Mouse (Mus musculus) brain, embryonic 14.5 days (tissue): ENCODE results near the gene Avpi1.

ENCODE experiments used
- CTCF ChIP-seq: fragments of 200-500 bp; IDR thresholded peaks from 2 replicates; pipeline ENCODE4 v1.5.1; 2012; ENCODE audit warnings: inconsistent platforms, mild to moderate bottlenecking, moderate library complexity, borderline replicate concordance; ENCODE audit not compliant: insufficient read depth, insufficient read length; ENCODE audit errors: extremely low read depth
- POLR2A ChIP-seq: fragments of 200-500 bp; IDR thresholded peaks from 2 replicates; pipeline ENCODE4 v1.6.1; 2012; ENCODE audit warnings: mild to moderate bottlenecking, inconsistent platforms, borderline replicate concordance; ENCODE audit not compliant: poor library complexity, insufficient read depth, insufficient read length, severe bottlenecking; ENCODE audit errors: extremely low read depth

DNA sequence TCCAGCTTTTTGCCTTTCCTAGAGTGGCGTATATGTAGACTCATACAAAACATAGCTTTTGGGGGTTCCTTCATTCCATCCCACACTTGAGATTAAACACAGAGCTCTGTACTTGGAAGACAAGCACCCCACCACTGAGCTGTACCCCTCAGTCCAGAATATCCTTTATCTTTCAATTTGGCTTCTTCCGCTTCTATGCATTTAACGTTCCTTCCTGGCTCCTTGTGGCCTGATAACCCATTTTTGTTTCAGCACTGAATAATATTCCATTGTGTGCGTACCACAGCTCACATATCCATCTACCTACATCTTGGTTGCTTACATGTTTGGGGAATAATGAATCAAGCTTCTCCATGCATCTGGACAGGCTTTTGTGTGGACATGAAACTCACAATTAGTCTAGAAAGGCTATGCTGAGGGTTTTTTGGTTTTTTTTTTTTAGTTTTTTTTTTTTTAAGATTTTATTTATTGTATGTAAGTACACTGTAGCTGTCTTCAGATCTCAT is 8.4 kb upstream of the Avpi1 start:
- TF ChIP-seq POLR2A (no peak), CTCF (no peak)
